ENCODE assay signal across 28 mouse cellular contexts in genomic region chr12:21325266-21325665, GRCm38 (mm10).
"Had no signal": no experiment of that assay in that cellular context is flagged by ENCODE, and none has a peak within 500 bp of the region (broad histone marks: within the 10 kb centered on the region; RNA-seq: fewer than 3 reads in every experiment).

No protein-coding gene starts in this region.

- H3K27me3 ChIP-seq: heart, embryonic 13.5 days; heart, embryonic 15.5 days; hindbrain, embryonic 12.5 days; limb, embryonic 12.5 days; liver, embryonic 13.5 days; liver, embryonic 15.5 days had no signal

- H3K4me2 ChIP-seq: heart, embryonic 11.5 days; heart, embryonic 13.5 days; heart, embryonic 15.5 days; hindbrain, embryonic 12.5 days; hindbrain, embryonic 14.5 days; limb, embryonic 12.5 days; liver, embryonic 11.5 days; liver, embryonic 13.5 days; liver, embryonic 15.5 days had no signal

- H3K9ac ChIP-seq: heart, embryonic 13.5 days; heart, embryonic 15.5 days; hindbrain, embryonic 12.5 days; hindbrain, embryonic 14.5 days; limb, embryonic 12.5 days; liver, embryonic 13.5 days; liver, embryonic 15.5 days had no signal

- DNase-seq: gastrocnemius, adult 2 months; gastrocnemius, postnatal 10 days; gastrocnemius, postnatal 36 days; heart, adult 2 months; heart, postnatal 14 days; heart, postnatal 4 days; kidney, adult 18-20 months; kidney, adult 8-10 months; kidney, postnatal 10 days; kidney, postnatal 25 days; kidney, postnatal 4 days; liver; liver, embryonic 13.5 days had no signal

- H3K4me1 ChIP-seq: hindbrain, embryonic 10.5 days; hindbrain, embryonic 12.5 days; limb, embryonic 10.5 days; limb, embryonic 12.5 days had no signal

- ATAC-seq: hindbrain, embryonic 16.5 days; inflammation-experienced regulatory T-cells, adult 6 months; intestine, postnatal 0 days had no signal

- H3K4me3 ChIP-seq: gastrocnemius, adult 2 months; heart, adult 2 months; heart, embryonic 13.5 days; heart, embryonic 15.5 days; hindbrain, embryonic 10.5 days; hindbrain, embryonic 12.5 days; layer of hippocampus, adult 2 months; left cerebral cortex, adult 2 months; limb, embryonic 10.5 days; limb, embryonic 12.5 days; liver, embryonic 13.5 days; liver, embryonic 15.5 days had no signal

- H3K27ac ChIP-seq: gastrocnemius, adult 2 months; heart, adult 2 months; heart, embryonic 13.5 days; heart, embryonic 15.5 days; hindbrain, embryonic 10.5 days; hindbrain, embryonic 12.5 days; hindbrain, embryonic 14.5 days; layer of hippocampus, adult 2 months; left cerebral cortex, adult 2 months; limb, embryonic 10.5 days; limb, embryonic 12.5 days; liver, embryonic 13.5 days; liver, embryonic 15.5 days had no signal

- H3K9me3 ChIP-seq: heart, embryonic 13.5 days; heart, embryonic 15.5 days; hindbrain, embryonic 10.5 days; hindbrain, embryonic 12.5 days; limb, embryonic 10.5 days; limb, embryonic 12.5 days; liver, embryonic 13.5 days; liver, embryonic 15.5 days had no signal
